Mouse (Mus musculus): ENCODE results near the gene A4galt.

DNA sequence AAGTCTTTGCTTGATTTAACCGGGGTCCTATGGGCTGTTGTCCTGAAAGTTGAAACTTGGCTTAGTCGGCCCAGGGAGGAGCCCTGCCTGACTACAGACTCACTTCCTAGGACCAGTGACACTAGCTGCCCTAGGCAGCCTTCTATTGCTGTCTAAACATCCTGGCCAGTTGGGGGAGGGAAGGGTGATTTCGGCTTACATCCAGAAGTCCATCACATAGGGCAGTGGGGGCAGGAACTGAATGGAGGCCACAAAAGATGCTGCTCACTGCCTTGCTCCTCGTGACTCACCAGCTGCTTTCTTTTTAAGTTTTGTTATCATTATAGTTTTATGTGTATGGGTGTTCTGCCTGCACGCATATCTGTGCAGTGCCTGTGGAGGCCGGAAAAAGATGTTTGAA, 41.6 kb upstream of the A4galt start:
- TF ChIP-seq GATA1 (IDR thresholded peaks at IDR 0.05; ENCODE audit: low read length), result no peak
- TF ChIP-seq TAL1 (IDR thresholded peaks at IDR 0.05; ENCODE audit: low read length), result no peak

All from erythroblast, embryonic 14.5 days (primary cell).